Mouse (Mus musculus) CH12.LX (cell line): ENCODE measurements around the gene Nt5c2. TPM values are rescaled to one million over a fixed set of nuclear protein-coding genes. Genes with fewer than 3 reads are reported as not detected.

Experiments used
- DNase-seq: peaks from one replicate; pipeline ENCODE4 v3.0.0-alpha.2; 2013; ENCODE audit errors: extremely low read depth
- H3K27ac ChIP-seq: 2 replicates; pipeline ENCODE4 v1.5.1; 2012; ENCODE audit warnings: low read depth, mild to moderate bottlenecking, control low read depth, moderate library complexity; ENCODE audit not compliant: insufficient read depth
- H3K27me3 ChIP-seq: replicated peaks from 2 replicates; pipeline ENCODE3; 2012; ENCODE audit warnings: inconsistent platforms
- H3K36me3 ChIP-seq, 2 experiments: replicated peaks in 1 of 2; 2 replicates each; pipeline versions ENCODE3 to v1.6.1; 2012; ENCODE audit warnings: inconsistent platforms in 1 of 2, low read length in 1 of 2, mild to moderate bottlenecking in 1 of 2, mixed read lengths in 1 of 2, moderate library complexity in 1 of 2; ENCODE audit not compliant: control insufficient read depth in 1 of 2, insufficient read depth in 1 of 2
- H3K4me1 ChIP-seq, 2 experiments: 2 replicates each; pipeline ENCODE4 v1.6.1; 2012; ENCODE audit warnings: inconsistent platforms in 1 of 2, moderate library complexity in 1 of 2; ENCODE audit not compliant: insufficient read depth in 2 of 2, control insufficient read depth in 1 of 2
- H3K4me2 ChIP-seq: 2 replicates; pipeline ENCODE4 v1.6.1; 2012; ENCODE audit warnings: low read depth, mild to moderate bottlenecking, control low read depth; ENCODE audit not compliant: poor library complexity, insufficient read depth, severe bottlenecking
- H3K4me3 ChIP-seq, 3 experiments: fragments of 150-350 bp in 1 of 3; sonication (generic) in 1 of 3; replicated peaks in 1 of 3; 2 replicates each; pipeline versions ENCODE3 to v1.5.1; 2011 to 2012; ENCODE audit warnings: low read depth in 2 of 3, low read length in 2 of 3, mild to moderate bottlenecking in 2 of 3, moderate library complexity in 2 of 3, control low read depth in 1 of 3, improper control_type of control experiment in 1 of 3, inconsistent platforms in 1 of 3, mixed read lengths in 1 of 3; ENCODE audit not compliant: poor library complexity in 1 of 3
- H3K79me2 ChIP-seq: replicated peaks from 2 replicates; pipeline ENCODE4 v1.6.1; 2012; ENCODE audit warnings: mild to moderate bottlenecking, moderate library complexity; ENCODE audit not compliant: control insufficient read depth, poor library complexity, insufficient read depth, severe bottlenecking; ENCODE audit errors: extremely low read depth
- H3K9ac ChIP-seq: 2 replicates; pipeline ENCODE4 v1.6.1; 2012; ENCODE audit warnings: low read depth, mild to moderate bottlenecking, control low read depth, moderate library complexity; ENCODE audit not compliant: insufficient read depth
- H3K9me3 ChIP-seq: replicated peaks from 2 replicates; pipeline ENCODE3; 2012; ENCODE audit warnings: low read length, inconsistent platforms, mixed read lengths
- CHD1 ChIP-seq: IDR thresholded peaks from 2 replicates; pipeline ENCODE4 v1.6.1; 2012; ENCODE audit warnings: low read depth, low read length, improper control_type of control experiment, inconsistent platforms
- CHD2 ChIP-seq: IDR thresholded peaks from 2 replicates; pipeline ENCODE4 v1.6.1; 2011; ENCODE audit warnings: low read length, improper control_type of control experiment
- ETS1 ChIP-seq: conservative IDR thresholded peaks from 2 replicates; pipeline ENCODE4 v1.6.1; 2012; ENCODE audit warnings: low read depth, mild to moderate bottlenecking, inconsistent platforms, low read length, improper control_type of control experiment, moderate library complexity
- GABPA ChIP-seq: IDR thresholded peaks from 2 replicates; pipeline ENCODE4 v1.6.1; 2012; ENCODE audit warnings: low read depth, low read length, improper control_type of control experiment, inconsistent platforms; ENCODE audit not compliant: insufficient replicate concordance
- HCFC1 ChIP-seq: IDR thresholded peaks from 2 replicates; pipeline ENCODE4 v1.6.1; 2012; ENCODE audit warnings: low read depth, mild to moderate bottlenecking, inconsistent platforms, low read length, improper control_type of control experiment
- IRF4 ChIP-seq: IDR thresholded peaks from 2 replicates; pipeline ENCODE4 v1.6.1; 2014; ENCODE audit warnings: low read depth, mild to moderate bottlenecking, inconsistent platforms, low read length, improper control_type of control experiment
- JUND ChIP-seq: conservative IDR thresholded peaks from 2 replicates; pipeline ENCODE4 v1.6.1; 2011; ENCODE audit warnings: low read depth, low read length, improper control_type of control experiment
- MAFK ChIP-seq: IDR thresholded peaks from 2 replicates; pipeline ENCODE4 v1.6.1; 2011; ENCODE audit warnings: low read length, improper control_type of control experiment; ENCODE audit not compliant: insufficient replicate concordance
- MAX ChIP-seq: IDR thresholded peaks from 2 replicates; pipeline ENCODE4 v1.6.1; 2011; ENCODE audit warnings: low read length, improper control_type of control experiment
- MXI1 ChIP-seq: IDR thresholded peaks from 2 replicates; pipeline ENCODE4 v1.6.1; 2011; ENCODE audit warnings: mild to moderate bottlenecking, low read depth, low read length, improper control_type of control experiment
- MYC ChIP-seq: IDR thresholded peaks from 2 replicates; pipeline ENCODE4 v1.6.1; 2011; ENCODE audit warnings: low read depth, mild to moderate bottlenecking, improper control_type of control experiment, low read length
- NELFE ChIP-seq: IDR thresholded peaks from 2 replicates; pipeline ENCODE4 v1.6.1; 2011; ENCODE audit warnings: low read depth, low read length, improper control_type of control experiment
- SIN3A ChIP-seq: IDR thresholded peaks from 2 replicates; pipeline ENCODE4 v1.6.1; 2012; ENCODE audit warnings: low read length, improper control_type of control experiment, inconsistent platforms
- TCF12 ChIP-seq: IDR thresholded peaks from 2 replicates; pipeline ENCODE4 v1.6.1; 2014; ENCODE audit warnings: low read depth, mild to moderate bottlenecking, inconsistent platforms, low read length, improper control_type of control experiment
- USF1 ChIP-seq: IDR thresholded peaks from 2 replicates; pipeline ENCODE4 v1.6.1; 2014; ENCODE audit warnings: low read depth, mild to moderate bottlenecking, inconsistent platforms, low read length, improper control_type of control experiment
- ZC3H11A ChIP-seq: IDR thresholded peaks from 2 replicates; pipeline ENCODE4 v1.6.1; 2012; ENCODE audit warnings: low read depth, mild to moderate bottlenecking, inconsistent platforms, low read length, improper control_type of control experiment
- ZKSCAN1 ChIP-seq: IDR thresholded peaks from 2 replicates; pipeline ENCODE4 v1.6.1; 2012; ENCODE audit warnings: low read depth, inconsistent platforms, low read length, improper control_type of control experiment, borderline replicate concordance
- ZNF384 ChIP-seq: IDR thresholded peaks from 2 replicates; pipeline ENCODE4 v1.6.1; 2012; ENCODE audit warnings: low read depth, low read length, improper control_type of control experiment, inconsistent platforms
- dilution Hi-C: fragments of 300-500 bp; cut with MboI; formaldehyde crosslinking; loops from 2 replicates; pipeline ENCODE4 v1.14.3; 2020; ENCODE audit warnings: low sequenced_read_pairs; ENCODE audit not compliant: extremely low pct_unique_long_range_greater_than_20kb, extremely low pct_ligation_motif_present
- in situ Hi-C: fragments of 300-500 bp; cut with MboI; formaldehyde crosslinking; loops from 3 replicates; pipeline ENCODE4 v1.14.3; 2019; ENCODE audit warnings: low sequenced_read_pairs, low pct_ligation_motif_present, low pct_unique_long_range_greater_than_20kb, mixed read lengths
- polyA plus RNA-seq: library from polyadenylated mRNA; unstranded; fragments of >175 nt; gene quantifications from 2 replicates; pipeline ENCODE4 v1.2.1, GENCODE M21; 2012; ENCODE audit warnings: low read depth; ENCODE audit not compliant: insufficient read length
- total RNA-seq, 2 experiments: library from RNA; depleted of rRNA; stranded (reverse); fragments of 300-350 nt in 1 of 2; fragments of >200 nt in 1 of 2; gene quantifications; 2 replicates each; pipeline ENCODE4 v1.2.3; 2012 to 2014

Gene Nt5c2
- total and polyA plus RNA-seq, 3 experiments, result 15.1 to 62.9 (median 21.1) TPM

DNA sequence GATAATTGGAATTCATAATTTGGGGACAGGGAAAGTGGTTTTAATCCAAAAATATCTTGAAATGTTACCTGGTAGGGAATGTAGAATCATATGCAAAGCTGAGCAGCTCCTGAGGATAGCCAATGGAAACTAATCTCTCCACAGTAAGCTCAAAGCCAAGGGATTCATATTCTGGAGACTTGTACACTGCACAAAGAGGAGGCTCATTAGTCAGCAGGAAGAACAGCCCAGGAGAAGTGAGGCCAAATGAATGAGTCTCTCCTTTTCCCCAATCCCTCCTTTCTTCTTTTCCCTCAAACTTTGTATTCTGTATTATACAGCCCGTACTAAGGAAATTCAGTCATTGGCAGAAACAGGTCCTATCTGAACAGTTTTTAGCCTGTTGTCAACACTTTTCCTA, 110.0 kb downstream of the Nt5c2 start:
- no peak overlapping the region for H3K4me3 ChIP-seq
- no peak overlapping the region for H3K27ac ChIP-seq
- no peak overlapping the region for H3K4me2 ChIP-seq
- H3K27me3 ChIP-seq, result no peaks in the 10 kb centered on the region
- no peak overlapping the region for H3K9ac ChIP-seq
- H3K36me3 ChIP-seq, result peaks cover 3 to 46% of the 10 kb centered on the region in 2 experiments
- no peak for TF ChIP-seq TCF12
- TF ChIP-seq MAFK, result no peak
- TF ChIP-seq MYC, result no peak
- no peak for TF ChIP-seq ETS1
- TF ChIP-seq CHD2, result no peak
- TF ChIP-seq ZNF384, result no peak
- TF ChIP-seq IRF4, result no peak
- no peak for TF ChIP-seq CHD1
- dilution Hi-C loops (no loop called here), in situ Hi-C loops (no loop called here)
- no peaks in the 10 kb centered on the region for H3K79me2 ChIP-seq
- peaks cover under 1 to 3% of the 10 kb centered on the region in 2 experiments; a peak in 2 of 4 replicates for H3K4me1 ChIP-seq
- DNase-seq, result no peak
- H3K9me3 ChIP-seq, result no peaks in the 10 kb centered on the region

DNA sequence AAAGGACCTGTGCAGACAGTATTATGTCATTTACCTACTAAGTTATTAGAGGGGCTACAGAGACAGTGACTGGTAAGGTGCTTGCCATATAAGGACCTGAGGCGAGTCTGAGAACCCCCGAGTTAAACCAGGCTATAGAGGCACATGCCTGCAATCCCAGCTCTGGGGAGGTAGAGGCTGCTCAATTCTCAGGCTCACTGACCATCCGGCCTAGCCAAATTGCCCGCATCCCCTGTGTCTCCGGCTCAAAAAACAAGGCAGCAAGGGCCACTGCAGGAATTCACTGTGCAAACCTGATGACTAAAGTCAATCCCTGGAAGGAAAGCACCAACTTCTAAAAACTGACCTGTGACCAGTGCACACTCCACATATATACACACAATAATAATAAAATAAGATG, 111.6 kb downstream of the Nt5c2 start:
- TF ChIP-seq MXI1, result no peak
- no peak for TF ChIP-seq SIN3A
- no peak for TF ChIP-seq ZNF384
- Histone ChIP-seq H3K4me1 (peaks cover 6 to 17% of the 10 kb centered on the region in 2 experiments; a peak in 3 of 4 replicates), H3K27ac (no peak overlapping the region)

DNA sequence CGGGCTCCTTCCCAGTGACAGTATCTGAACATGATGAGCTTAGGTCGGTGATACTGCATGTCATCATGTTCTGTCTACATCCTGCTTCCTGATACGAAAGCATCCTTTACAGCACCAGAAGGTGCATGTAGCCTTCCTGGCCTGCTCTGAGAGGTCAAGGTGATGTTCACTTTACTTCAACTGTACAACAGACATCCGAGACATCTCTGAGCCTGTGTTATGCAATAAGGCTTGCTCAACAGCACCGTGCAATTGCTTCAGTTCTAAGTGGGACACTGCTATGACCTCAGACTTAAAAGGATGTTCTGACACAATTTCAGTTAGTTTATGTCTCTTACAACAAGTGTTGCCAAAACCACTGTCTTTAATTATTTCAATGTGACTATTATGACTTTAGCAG, 113.6 kb downstream of the Nt5c2 start:
- peaks cover 6 to 17% of the 10 kb centered on the region in 2 experiments; a peak in 3 of 4 replicates for H3K4me1 ChIP-seq
- H3K4me2 ChIP-seq, result no peak overlapping the region
- H3K27me3 ChIP-seq, result no peaks in the 10 kb centered on the region
- DNase-seq, result no peak
- no peak for TF ChIP-seq HCFC1
- TF ChIP-seq SIN3A, result no peak
- TF ChIP-seq ETS1, result no peak
- no peak for TF ChIP-seq JUND
- no peak for TF ChIP-seq NELFE
- TF ChIP-seq IRF4, result no peak
- no peak for TF ChIP-seq GABPA
- no peak for TF ChIP-seq USF1
- no peak for TF ChIP-seq MAX
- TF ChIP-seq MYC, result no peak
- TF ChIP-seq ZKSCAN1, result no peak
- no peak for TF ChIP-seq ZC3H11A
- TF ChIP-seq, all 38 proteins: peak for 0
- Histone ChIP-seq H3K36me3 (peaks cover 16 to 57% of the 10 kb centered on the region in 2 experiments), H3K27ac (no peak overlapping the region), H3K9me3 (peaks cover 8% of the 10 kb centered on the region), H3K4me3 (no peak overlapping the region), H3K9ac (no peak overlapping the region), H3K79me2 (no peaks in the 10 kb centered on the region)
- in situ Hi-C loops, result no loop called here
- dilution Hi-C loops, result no loop called here

More for the DNA sequence above, 111.6 kb downstream of the Nt5c2 start:
- Histone ChIP-seq H3K9ac (no peak overlapping the region), H3K9me3 (no peaks in the 10 kb centered on the region), H3K79me2 (no peaks in the 10 kb centered on the region), H3K27me3 (no peaks in the 10 kb centered on the region), H3K36me3 (peaks cover 3 to 47% of the 10 kb centered on the region in 2 experiments), H3K4me2 (no peak overlapping the region), H3K4me3 (no peak overlapping the region)
- DNase-seq, result no peak
- dilution Hi-C loops, result no loop called here
- in situ Hi-C loops, result no loop called here
